Mouse (Mus musculus): ENCODE data around the gene Nupl1. TPM values are rescaled to one million over a fixed set of nuclear protein-coding genes. Genes with fewer than 3 reads are reported as not detected.

Nupl1 gene
- total RNA-seq, 1 experiment: not detected

DNA sequence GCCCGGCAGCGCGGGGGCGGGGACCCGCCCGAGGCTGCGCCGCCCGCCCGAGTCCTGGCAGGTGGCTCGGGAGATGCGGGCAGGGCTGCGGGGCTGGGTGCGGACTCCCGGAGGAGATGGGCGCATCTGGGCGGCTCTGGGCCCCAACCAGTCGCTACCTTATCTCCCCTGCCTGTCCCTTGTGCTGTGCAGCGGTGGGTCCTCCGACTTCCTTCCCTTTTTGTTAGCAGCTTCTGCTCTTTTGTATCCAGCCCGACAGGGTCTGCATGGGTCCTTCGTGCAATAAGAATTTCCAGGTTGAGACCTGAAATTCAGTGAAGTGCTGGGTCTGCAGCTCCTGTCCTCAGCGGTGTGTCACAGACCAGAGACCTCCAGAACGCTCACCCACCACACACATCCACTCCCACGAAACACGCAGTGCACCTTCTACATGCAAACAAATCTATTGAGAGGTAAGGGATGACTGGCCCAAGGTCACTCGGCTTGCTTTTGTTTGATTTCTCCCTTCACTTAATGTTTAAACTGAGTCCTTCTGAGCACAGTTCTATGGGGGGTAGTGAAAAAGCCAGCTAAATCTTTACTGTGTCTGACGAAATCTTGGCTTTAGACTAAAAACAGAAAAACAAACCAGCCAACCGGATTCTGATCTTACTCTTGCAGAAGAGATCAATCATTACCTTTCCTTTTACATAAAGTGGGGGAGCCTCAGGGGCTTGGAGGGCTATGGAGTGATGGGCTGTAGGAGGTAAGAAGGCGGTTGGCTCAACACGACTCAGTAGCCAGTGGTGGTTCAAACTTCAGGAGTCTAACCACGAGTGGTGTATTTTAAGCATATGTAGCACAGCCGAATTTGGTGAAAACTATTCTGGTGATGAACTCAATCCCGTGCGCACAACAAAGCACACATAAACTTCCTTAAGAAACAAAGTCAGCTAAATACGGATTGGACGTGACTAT, 73.3 kb downstream of the Nupl1 start:
- H3K36me3 ChIP-seq (ENCODE audit: control insufficient read depth, insufficient read depth, low read length, poor library complexity, severe bottlenecking): no peaks in the 10 kb centered on the region
- H3K4me3 ChIP-seq (ENCODE audit: insufficient read depth in 1 of 2, low read depth in 1 of 2, low read length in 2 of 2, poor library complexity in 1 of 2, severe bottlenecking in 1 of 2): peak overlapping the region; percentile 63 to 83
- no peaks in the 10 kb centered on the region for H3K9me3 ChIP-seq (ENCODE audit: control insufficient read depth, insufficient read depth, low read depth, low read length)
- H3K27ac ChIP-seq (ENCODE audit: insufficient read depth, low read depth, low read length, poor library complexity, severe bottlenecking): no peak overlapping the region
- no peak for TF ChIP-seq CHD2 (IDR thresholded peaks at IDR 0.05; ENCODE audit: low read depth, low read length)
- TF ChIP-seq HCFC1 (IDR thresholded peaks at IDR 0.05; ENCODE audit: borderline replicate concordance, insufficient read depth, low read length): no peak
- no peak for TF ChIP-seq ZNF384 (IDR thresholded peaks at IDR 0.05; ENCODE audit: low read depth, low read length)
- TF ChIP-seq ZC3H11A (IDR thresholded peaks at IDR 0.05; ENCODE audit: borderline replicate concordance, low read depth, low read length): no peak
- TF ChIP-seq MAFK (IDR thresholded peaks at IDR 0.05; ENCODE audit: insufficient read depth, low read depth, low read length): no peak
- peaks cover 0 to 6% of the 10 kb centered on the region in 2 experiments; a peak in 3 of 4 replicates for H3K4me1 ChIP-seq (ENCODE audit: control insufficient read depth in 2 of 2, insufficient read depth in 2 of 2, low read length in 2 of 2, poor library complexity in 1 of 2)
- in situ Hi-C loops (cut with MboI; ENCODE audit: low sequenced_read_pairs in 2 of 2, unreplicated experiment in 2 of 2): no loop called here
- H3K9ac ChIP-seq (ENCODE audit: insufficient read depth, low read depth, low read length, poor library complexity, severe bottlenecking): peak overlapping the region; percentile 72; the same call in 1 of the 2 replicates
- no peak for DNase-seq (ENCODE audit: low read depth, low spot score)

DNA sequence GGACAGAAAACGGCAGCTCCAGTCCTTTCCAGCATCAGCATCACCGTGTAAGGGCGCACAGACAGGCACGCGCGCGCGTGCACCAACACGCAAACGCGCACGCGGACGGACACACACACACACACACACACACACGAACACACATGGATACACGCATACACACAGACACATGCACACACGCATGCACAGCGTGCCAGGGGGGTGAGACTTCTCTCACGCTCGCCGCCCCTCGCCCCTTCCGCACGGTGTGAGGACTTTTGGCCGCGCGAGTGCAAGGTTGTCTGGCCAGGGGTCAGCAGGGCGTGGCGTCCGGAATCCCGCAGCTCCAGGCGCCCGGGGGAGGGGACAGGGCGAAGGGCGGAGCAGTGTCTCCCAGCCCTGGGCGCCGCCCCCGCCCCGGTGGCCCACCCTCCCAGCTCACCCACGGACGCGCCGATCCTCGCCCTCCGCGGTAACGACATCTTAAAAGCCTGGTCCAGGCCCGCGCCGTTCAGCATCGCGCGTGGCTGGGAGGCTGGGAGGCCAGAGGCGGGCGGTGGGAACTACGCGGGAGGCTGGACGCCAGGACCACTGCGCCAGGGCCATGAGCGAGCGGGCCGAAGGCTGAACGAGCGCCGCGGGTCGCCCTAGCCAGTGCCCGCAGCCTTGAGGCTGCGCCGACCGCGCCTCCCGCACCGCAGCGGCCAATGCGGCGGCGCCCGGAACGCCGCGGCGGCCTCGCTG, 74.2 kb downstream of the Nupl1 start:
- Histone ChIP-seq H3K27ac (ENCODE audit: insufficient read depth, low read depth, low read length, poor library complexity, severe bottlenecking) (no peak overlapping the region), H3K4me1 (ENCODE audit: control insufficient read depth in 2 of 2, insufficient read depth in 2 of 2, low read length in 2 of 2, poor library complexity in 1 of 2) (peaks cover 0 to 6% of the 10 kb centered on the region in 2 experiments; a peak in 3 of 4 replicates), H3K9me3 (ENCODE audit: control insufficient read depth, insufficient read depth, low read depth, low read length) (no peaks in the 10 kb centered on the region), H3K36me3 (ENCODE audit: control insufficient read depth, insufficient read depth, low read length, poor library complexity, severe bottlenecking) (no peaks in the 10 kb centered on the region), H3K9ac (ENCODE audit: insufficient read depth, low read depth, low read length, poor library complexity, severe bottlenecking) (peak overlapping the region; percentile 72), H3K4me3 (ENCODE audit: insufficient read depth in 1 of 2, low read depth in 1 of 2, low read length in 2 of 2, poor library complexity in 1 of 2, severe bottlenecking in 1 of 2) (peak overlapping the region; percentile 63 to 83)
- no peak for DNase-seq (ENCODE audit: low read depth, low spot score)
- TF ChIP-seq MAFK (IDR thresholded peaks at IDR 0.05; ENCODE audit: insufficient read depth, low read depth, low read length): no peak
- TF ChIP-seq HCFC1 (IDR thresholded peaks at IDR 0.05; ENCODE audit: borderline replicate concordance, insufficient read depth, low read length): peak; percentile 53; the same call in 1 of the 2 replicates
- no peak for TF ChIP-seq ZNF384 (IDR thresholded peaks at IDR 0.05; ENCODE audit: low read depth, low read length)
- no peak for TF ChIP-seq CHD2 (IDR thresholded peaks at IDR 0.05; ENCODE audit: low read depth, low read length)
- no peak for TF ChIP-seq ZC3H11A (IDR thresholded peaks at IDR 0.05; ENCODE audit: borderline replicate concordance, low read depth, low read length)
- in situ Hi-C loops (cut with MboI; ENCODE audit: low sequenced_read_pairs in 2 of 2, unreplicated experiment in 2 of 2): no loop called here

DNA sequence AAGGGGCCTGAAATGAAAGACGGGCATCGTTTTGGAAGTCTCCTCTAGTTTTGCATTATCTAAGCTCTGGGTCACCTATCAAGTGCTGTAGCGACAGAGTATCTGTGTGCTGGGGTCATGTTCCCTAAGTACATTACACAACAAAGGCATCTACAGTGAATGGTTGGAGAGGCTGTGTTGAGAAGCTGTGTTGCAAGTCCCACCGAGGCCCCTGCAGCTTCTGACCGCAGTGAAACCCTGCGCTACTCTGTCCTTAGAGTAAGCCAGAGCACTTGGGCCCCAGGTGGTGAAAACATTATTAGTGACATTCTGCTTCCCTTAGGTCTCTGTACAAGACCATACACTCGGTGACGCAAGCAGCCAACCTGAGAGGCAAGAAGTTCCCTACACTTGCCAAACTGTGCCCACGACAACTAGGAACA, 74.8 kb downstream of the Nupl1 start:
- DNase-seq (ENCODE audit: low read depth, low spot score): no peak
- H3K9ac ChIP-seq (ENCODE audit: insufficient read depth, low read depth, low read length, poor library complexity, severe bottlenecking): no peak overlapping the region

DNA sequence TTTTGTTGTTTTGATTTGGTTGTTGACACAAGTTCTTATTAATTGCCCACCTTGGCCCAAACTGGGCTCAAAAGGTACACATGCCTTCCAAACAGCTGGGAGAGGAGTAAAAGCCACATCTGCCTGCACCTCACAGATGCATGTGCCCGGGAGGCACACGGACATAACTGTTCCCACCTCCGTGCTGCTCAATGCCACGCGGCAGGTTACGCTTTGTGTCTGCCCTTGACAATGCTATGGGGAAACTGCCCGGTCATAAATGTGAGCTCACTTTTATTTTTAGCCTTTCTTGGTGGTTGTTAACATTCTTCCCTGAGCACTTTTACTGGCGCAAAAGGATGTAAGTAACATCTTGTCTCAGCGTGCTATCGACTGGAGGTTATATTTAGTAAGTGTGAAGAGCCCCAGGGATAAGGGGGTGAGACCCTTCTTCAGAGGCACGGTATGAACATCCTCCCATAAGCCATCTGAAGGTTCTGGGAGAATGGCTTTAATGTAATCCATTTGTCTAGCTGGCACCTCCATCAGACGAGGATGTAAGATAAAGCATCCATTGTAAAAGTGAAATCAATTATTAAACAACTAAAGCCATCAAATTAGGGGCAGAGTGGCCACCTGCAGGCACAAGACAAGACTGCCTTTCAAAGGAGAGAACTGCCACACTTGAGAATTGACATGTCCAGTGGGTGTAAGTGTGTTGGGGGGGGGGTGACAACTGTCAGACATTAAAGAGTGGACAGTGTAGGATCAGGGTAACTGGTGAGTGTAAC, 78.8 kb downstream of the Nupl1 start:
- in situ Hi-C loops (cut with MboI; ENCODE audit: low sequenced_read_pairs in 2 of 2, unreplicated experiment in 2 of 2): no loop called here
- H3K27ac ChIP-seq (ENCODE audit: insufficient read depth, low read depth, low read length, poor library complexity, severe bottlenecking): no peak overlapping the region
- no peak for DNase-seq (ENCODE audit: low read depth, low spot score)

More for the DNA sequence above, 74.8 kb downstream of the Nupl1 start:
- no peak for TF ChIP-seq ZNF384 (IDR thresholded peaks at IDR 0.05; ENCODE audit: low read depth, low read length)
- TF ChIP-seq ZC3H11A (IDR thresholded peaks at IDR 0.05; ENCODE audit: borderline replicate concordance, low read depth, low read length): no peak
- no peak for TF ChIP-seq MAFK (IDR thresholded peaks at IDR 0.05; ENCODE audit: insufficient read depth, low read depth, low read length)
- no peak for TF ChIP-seq CHD2 (IDR thresholded peaks at IDR 0.05; ENCODE audit: low read depth, low read length)
- TF ChIP-seq HCFC1 (IDR thresholded peaks at IDR 0.05; ENCODE audit: borderline replicate concordance, insufficient read depth, low read length): no peak
- in situ Hi-C loops (cut with MboI; ENCODE audit: low sequenced_read_pairs in 2 of 2, unreplicated experiment in 2 of 2): no loop called here
- Histone ChIP-seq H3K4me3 (ENCODE audit: insufficient read depth in 1 of 2, low read depth in 1 of 2, low read length in 2 of 2, poor library complexity in 1 of 2, severe bottlenecking in 1 of 2) (peak overlapping the region; percentile 63 to 83; a peak in 3 of 4 replicates), H3K9me3 (ENCODE audit: control insufficient read depth, insufficient read depth, low read depth, low read length) (no peaks in the 10 kb centered on the region), H3K36me3 (ENCODE audit: control insufficient read depth, insufficient read depth, low read length, poor library complexity, severe bottlenecking) (no peaks in the 10 kb centered on the region), H3K27ac (ENCODE audit: insufficient read depth, low read depth, low read length, poor library complexity, severe bottlenecking) (no peak overlapping the region), H3K4me1 (ENCODE audit: control insufficient read depth in 2 of 2, insufficient read depth in 2 of 2, low read length in 2 of 2, poor library complexity in 1 of 2) (peaks cover 0 to 6% of the 10 kb centered on the region in 2 experiments; a peak in 3 of 4 replicates)

More for the DNA sequence above, 78.8 kb downstream of the Nupl1 start:
- Histone ChIP-seq H3K36me3 (ENCODE audit: control insufficient read depth, insufficient read depth, low read length, poor library complexity, severe bottlenecking) (no peaks in the 10 kb centered on the region), H3K9ac (ENCODE audit: insufficient read depth, low read depth, low read length, poor library complexity, severe bottlenecking) (no peak overlapping the region), H3K4me1 (ENCODE audit: control insufficient read depth in 2 of 2, insufficient read depth in 2 of 2, low read length in 2 of 2, poor library complexity in 1 of 2) (peaks cover 0 to 5% of the 10 kb centered on the region in 2 experiments; a peak in 2 of 4 replicates), H3K9me3 (ENCODE audit: control insufficient read depth, insufficient read depth, low read depth, low read length) (no peaks in the 10 kb centered on the region), H3K4me3 (ENCODE audit: insufficient read depth in 1 of 2, low read depth in 1 of 2, low read length in 2 of 2, poor library complexity in 1 of 2, severe bottlenecking in 1 of 2) (no peak overlapping the region)
- TF ChIP-seq HCFC1 (IDR thresholded peaks at IDR 0.05; ENCODE audit: borderline replicate concordance, insufficient read depth, low read length): no peak
- TF ChIP-seq ZNF384 (IDR thresholded peaks at IDR 0.05; ENCODE audit: low read depth, low read length): no peak
- no peak for TF ChIP-seq ZC3H11A (IDR thresholded peaks at IDR 0.05; ENCODE audit: borderline replicate concordance, low read depth, low read length)
- TF ChIP-seq MAFK (IDR thresholded peaks at IDR 0.05; ENCODE audit: insufficient read depth, low read depth, low read length): no peak
- TF ChIP-seq CHD2 (IDR thresholded peaks at IDR 0.05; ENCODE audit: low read depth, low read length): no peak
